Mouse (Mus musculus) kidney, adult 2 months (tissue): ENCODE measurements around the gene Fam131a. TPM values are rescaled to one million over a fixed set of nuclear protein-coding genes. Genes with fewer than 3 reads are reported as not detected.

Experiments
- DNase-seq: peaks from one replicate; pipeline ENCODE4 v3.0.0; 2021
- H3K27ac ChIP-seq: fragments of 200-500 bp; 2 replicates; pipeline ENCODE4 v1.5.1; 2012; ENCODE audit warnings: low read depth, low read length, control low read depth, inconsistent platforms; ENCODE audit not compliant: insufficient read depth
- H3K27me3 ChIP-seq: fragments of 200-500 bp; replicated peaks from 2 replicates; pipeline ENCODE4 v1.6.1; 2012; ENCODE audit warnings: mild to moderate bottlenecking, moderate library complexity, low read length, inconsistent platforms; ENCODE audit not compliant: control insufficient read depth, insufficient read depth
- H3K36me3 ChIP-seq: fragments of 200-500 bp; 2 replicates; pipeline ENCODE4 v1.6.1; 2012; ENCODE audit warnings: mild to moderate bottlenecking, moderate library complexity, low read length, inconsistent platforms; ENCODE audit not compliant: control insufficient read depth, insufficient read depth
- H3K4me1 ChIP-seq: fragments of 200-500 bp; 2 replicates; pipeline ENCODE4 v1.6.1; 2011; ENCODE audit warnings: low read length; ENCODE audit not compliant: control insufficient read depth, insufficient read depth
- H3K4me3 ChIP-seq: fragments of 200-500 bp; 2 replicates; pipeline ENCODE4 v1.5.1; 2011; ENCODE audit warnings: mild to moderate bottlenecking, low read depth, low read length, control low read depth; ENCODE audit not compliant: insufficient read depth
- CTCF ChIP-seq: fragments of 200-500 bp; conservative IDR thresholded peaks from 2 replicates; pipeline ENCODE4 v1.5.1; 2011; ENCODE audit warnings: low read depth, mild to moderate bottlenecking, control low read depth, low read length, moderate library complexity, mixed read lengths; ENCODE audit not compliant: insufficient read depth, insufficient read length
- POLR2A ChIP-seq: fragments of 200-500 bp; IDR thresholded peaks from one replicate; pipeline ENCODE4 v1.6.1; 2011; ENCODE audit warnings: low read depth, low read length, control low read depth
- WGBS: fragments of 180-500 bp; shearing (Covaris S2); methylation state at CpG from one replicate; pipeline ENCODE4 v1.1.7; 2018; 5-methylcytosine and 5-hydroxymethylcytosine counted together
- polyA plus RNA-seq: library from polyadenylated mRNA; depleted of rRNA; stranded (reverse); fragments of >200 nt; gene quantifications from 2 replicates; pipeline ENCODE4 v1.2.3, GENCODE M21; 2012

Gene Fam131a
- polyA plus RNA-seq, 1 experiment = 4.7 TPM

DNA sequence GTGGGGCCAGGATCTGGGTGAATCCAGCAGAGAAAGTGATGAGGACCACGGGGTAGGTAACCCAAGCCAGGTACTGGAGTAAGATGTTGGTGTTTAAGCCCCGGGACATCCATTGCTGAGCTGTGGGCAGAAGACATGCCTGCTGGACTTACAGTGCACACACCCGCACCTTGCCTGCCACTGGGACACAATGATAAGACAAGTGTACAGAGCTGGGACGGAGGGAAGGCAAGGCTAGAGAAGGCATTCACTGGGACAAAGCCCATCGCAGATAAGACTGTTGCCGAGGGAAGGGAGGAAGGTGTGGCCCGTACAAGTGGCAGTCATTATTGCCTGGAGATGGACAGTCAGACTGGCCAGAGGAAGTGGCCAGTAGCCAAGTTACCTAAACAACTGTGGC lies 19.8 kb downstream of the Fam131a start:
- Histone ChIP-seq H3K4me3 (no peak overlapping the region), H3K27me3 (no peaks in the 10 kb centered on the region), H3K36me3 (no peaks in the 10 kb centered on the region), H3K27ac (no peak overlapping the region), H3K4me1 (peaks cover 6% of the 10 kb centered on the region; the same call in 1 of the 2 replicates)
- 89% methylated on average over 7 of the region's 7 CpGs for WGBS
- TF ChIP-seq CTCF (no peak), POLR2A (no peak)
- no peak for DNase-seq

DNA sequence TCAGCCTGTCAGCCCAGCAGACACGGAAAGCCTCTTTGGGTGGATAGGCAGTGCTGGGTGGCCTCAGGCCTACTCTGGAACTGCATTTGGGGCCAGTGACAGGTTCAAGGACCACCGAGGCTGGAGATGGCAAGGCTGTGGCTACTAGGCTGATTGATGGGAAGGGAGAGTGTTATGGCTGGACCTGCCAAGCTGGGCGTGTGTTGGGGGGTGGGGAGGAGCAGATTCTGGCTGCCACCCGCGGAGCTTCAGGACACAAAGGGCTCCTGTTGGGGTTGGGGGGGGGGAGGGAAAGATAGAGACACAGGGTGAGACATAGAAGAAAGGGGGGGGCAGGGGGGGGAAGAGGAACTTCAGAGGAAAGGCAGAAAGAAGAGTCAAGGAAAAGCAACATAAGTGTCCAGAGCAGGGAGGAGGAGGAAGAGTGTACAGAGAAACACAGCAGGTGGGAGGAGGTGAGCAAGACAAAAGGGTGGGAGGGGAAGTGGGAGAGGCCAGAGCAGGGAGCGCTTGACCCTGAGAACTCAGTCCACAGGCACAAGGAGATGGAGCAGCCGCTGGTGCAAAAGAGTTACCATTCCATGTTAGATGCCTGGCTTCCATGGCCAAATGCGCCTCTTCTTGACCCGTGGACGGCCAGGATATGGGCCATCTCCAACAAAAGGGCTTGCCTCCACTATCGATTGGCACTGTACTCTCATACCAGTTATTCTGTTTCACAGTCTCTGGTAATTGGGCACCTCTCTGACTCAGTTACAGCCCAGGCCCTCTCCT lies 21.5 kb downstream of the Fam131a start:
- 70% methylated on average over 11 of the region's 11 CpGs for WGBS
- H3K4me3 ChIP-seq = no peak overlapping the region
- no peak for TF ChIP-seq CTCF
- no peak for TF ChIP-seq POLR2A

DNA sequence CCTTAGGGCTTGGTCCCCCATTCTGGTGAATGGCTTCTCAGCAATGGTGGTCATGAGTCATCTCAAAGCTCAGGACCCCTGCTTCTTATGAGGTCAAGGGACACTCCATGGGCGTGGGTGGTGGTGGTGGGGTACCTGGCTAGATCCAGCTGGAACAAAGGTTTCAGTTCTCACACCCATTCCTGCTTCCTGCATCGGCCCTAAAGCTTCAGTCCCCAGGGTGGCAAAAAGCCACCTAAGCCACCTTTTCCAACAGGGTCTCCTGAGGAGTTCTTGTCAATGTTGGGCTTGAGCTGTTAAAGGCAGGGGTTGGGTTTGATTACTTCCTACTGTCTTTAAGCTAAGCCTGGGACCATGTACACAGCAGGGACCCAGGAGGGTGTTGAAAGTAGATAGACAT lies 22.1 kb downstream of the Fam131a start:
- no peaks in the 10 kb centered on the region for H3K36me3 ChIP-seq
- H3K4me1 ChIP-seq = peaks cover 6% of the 10 kb centered on the region; the same call in 1 of the 2 replicates
- H3K27me3 ChIP-seq = no peaks in the 10 kb centered on the region
- peak overlapping the region; percentile 51; the same call in 1 of the 2 replicates for H3K4me3 ChIP-seq
- 68% methylated on average over 2 of the region's 2 CpGs for WGBS
- no peak for DNase-seq
- H3K27ac ChIP-seq = no peak overlapping the region
- TF ChIP-seq POLR2A = no peak
- TF ChIP-seq CTCF = no peak

More for the DNA sequence above, 21.5 kb downstream of the Fam131a start:
- Histone ChIP-seq H3K36me3 (no peaks in the 10 kb centered on the region), H3K4me1 (peaks cover 6% of the 10 kb centered on the region; the same call in 1 of the 2 replicates), H3K27ac (no peak overlapping the region), H3K27me3 (no peaks in the 10 kb centered on the region)
- DNase-seq = no peak

DNA sequence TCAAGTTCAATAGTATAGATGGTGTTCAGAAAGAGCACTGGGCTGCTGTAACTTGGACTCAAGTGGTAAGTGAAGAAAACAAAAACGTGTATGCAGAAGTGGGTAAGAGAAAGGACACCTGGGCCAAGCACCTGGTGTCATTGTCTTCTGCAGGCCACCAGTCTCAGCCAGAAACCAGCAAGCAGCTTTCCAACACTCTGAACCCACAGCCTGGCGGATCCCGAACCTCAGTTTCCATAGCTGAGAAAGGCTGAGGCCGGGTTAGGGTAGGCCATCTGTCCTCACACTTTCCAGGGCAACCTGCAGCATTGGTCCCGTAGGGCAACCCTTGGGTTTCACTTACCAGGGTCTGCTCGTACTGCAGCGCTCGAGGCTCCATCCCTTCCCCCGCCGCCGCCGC lies 22.5 kb downstream of the Fam131a start:
- Histone ChIP-seq H3K4me3 (peak overlapping the region; percentile 51), H3K27ac (peak overlapping the region; percentile 6; the same call in 1 of the 2 replicates), H3K36me3 (no peaks in the 10 kb centered on the region), H3K4me1 (peaks cover 6% of the 10 kb centered on the region; the same call in 1 of the 2 replicates), H3K27me3 (no peaks in the 10 kb centered on the region)
- no peak for TF ChIP-seq POLR2A
- TF ChIP-seq CTCF = no peak
- 3% methylated on average over 12 of the region's 12 CpGs for WGBS
- DNase-seq = no peak

DNA sequence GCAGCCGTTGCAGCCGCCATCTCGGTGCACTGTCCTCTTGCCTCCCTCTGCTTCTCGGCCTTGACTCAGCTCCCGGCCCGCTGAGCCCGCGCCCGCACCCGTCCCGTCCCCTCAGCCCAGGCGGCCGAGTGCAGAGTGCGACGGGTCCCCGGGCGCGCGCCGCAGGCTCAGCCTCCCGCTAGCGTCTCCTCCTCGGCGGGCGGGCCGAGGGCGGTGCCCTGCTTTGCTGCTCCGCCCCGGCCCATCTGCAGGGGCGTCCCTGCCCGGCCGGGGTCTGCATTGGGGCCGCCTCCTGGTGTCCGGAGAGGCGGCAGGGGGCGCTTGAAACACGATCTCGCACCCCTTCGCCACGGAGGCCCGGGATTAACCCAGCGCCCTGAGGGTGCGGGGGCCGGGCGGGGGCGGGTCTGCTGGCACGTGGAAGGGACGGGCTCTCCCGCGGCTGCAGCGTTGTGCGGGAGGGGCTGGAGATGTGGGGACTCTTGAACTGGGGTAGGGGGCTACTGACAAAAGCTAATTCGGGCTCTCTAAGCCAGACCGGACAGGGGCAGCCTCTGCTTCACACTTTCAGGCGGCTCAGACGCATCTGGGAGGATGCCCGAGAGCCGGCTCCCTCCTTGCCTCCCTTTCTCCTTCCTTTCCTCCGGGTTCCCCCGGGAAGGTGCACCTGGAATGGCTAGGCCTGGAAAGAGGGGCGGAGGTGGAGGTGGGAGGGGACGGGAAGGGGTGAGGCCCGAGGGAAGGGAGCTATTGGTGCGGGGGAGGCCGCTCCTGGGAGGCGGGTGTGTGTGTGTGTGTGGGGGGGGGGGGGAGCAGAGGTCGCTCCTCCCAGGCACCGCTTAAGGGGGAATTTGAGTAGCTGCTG lies 23.2 kb downstream of the Fam131a start:
- WGBS = under 1% methylated on average over 68 of the region's 68 CpGs
- H3K27ac ChIP-seq = peak overlapping the region; percentile 96
- no peaks in the 10 kb centered on the region for H3K27me3 ChIP-seq
- peaks cover 6% of the 10 kb centered on the region; the same call in 1 of the 2 replicates for H3K4me1 ChIP-seq
- TF ChIP-seq CTCF = no peak
- no peak for TF ChIP-seq POLR2A
- H3K36me3 ChIP-seq = no peaks in the 10 kb centered on the region
- H3K4me3 ChIP-seq = peak overlapping the region; percentile 51
- peak; percentile 88 for DNase-seq

DNA sequence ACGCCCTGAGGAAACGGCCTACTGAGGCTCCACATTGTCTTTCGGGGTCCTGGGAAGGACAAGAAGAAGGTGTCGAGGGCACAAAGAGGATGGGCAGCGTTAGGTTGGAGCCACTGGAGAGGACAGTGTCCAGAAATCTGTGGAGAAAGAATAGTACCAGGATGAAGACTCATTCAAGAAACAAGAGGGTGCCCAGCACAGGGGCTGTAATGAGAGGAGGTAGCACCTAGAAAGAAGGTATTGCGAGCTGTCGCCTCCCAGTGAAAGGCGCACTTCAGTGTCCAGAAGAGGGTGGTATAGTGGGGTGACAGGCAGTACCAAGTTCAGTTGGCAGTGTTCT lies 23.8 kb downstream of the Fam131a start:
- no peak for DNase-seq
- WGBS = 2% methylated on average over 8 of the region's 8 CpGs
- Histone ChIP-seq H3K27ac (peak overlapping the region; percentile 96), H3K36me3 (no peaks in the 10 kb centered on the region), H3K27me3 (no peaks in the 10 kb centered on the region), H3K4me3 (peak overlapping the region; percentile 51), H3K4me1 (peaks cover 6% of the 10 kb centered on the region; the same call in 1 of the 2 replicates)
- TF ChIP-seq POLR2A = no peak
- 0 out of 2 replicates have a peak, but pooled peaks have one; percentile 9 for TF ChIP-seq CTCF
